Mouse (Mus musculus): ENCODE data around the gene Otp. TPM values are rescaled to one million over a fixed set of nuclear protein-coding genes. Genes with fewer than 3 reads are reported as not detected.

Otp gene
- polyA plus RNA-seq, 1 experiment from 2014 or later = 3.2 TPM

- ATAC-seq = no peak
- no peak overlapping the region for H3K9ac ChIP-seq (ENCODE audit: low read depth, low read length)
- H3K27ac ChIP-seq (ENCODE audit: low read length) = no peak overlapping the region
- WGBS = 58% methylated on average over 8 of the region's 8 CpGs
- H3K4me3 ChIP-seq (ENCODE audit: low read depth, low read length) = no peak overlapping the region
- H3K9me3 ChIP-seq (replicated peaks; ENCODE audit: control insufficient read depth, low read length, poor library complexity, severe bottlenecking) = no peaks in the 10 kb centered on the region
- no peak overlapping the region for H3K4me2 ChIP-seq (ENCODE audit: low read length)
- no peaks in the 10 kb centered on the region for H3K4me1 ChIP-seq (ENCODE audit: control insufficient read depth, insufficient read depth, low read length)
- H3K27me3 ChIP-seq (ENCODE audit: control insufficient read depth, insufficient read depth, low read depth, low read length) = peaks cover 46% of the 10 kb centered on the region
- H3K36me3 ChIP-seq (ENCODE audit: control insufficient read depth, insufficient read depth, low read length) = no peaks in the 10 kb centered on the region
These were observed 17.3 kb upstream of the Otp start for GRCm38 (mm10) chr13:94858016-94858575.

GRCm38 (mm10) chr13:94859256-94859655 is 16.1 kb upstream of the Otp start:
- Histone ChIP-seq H3K36me3 (ENCODE audit: control insufficient read depth, insufficient read depth, low read length) (no peaks in the 10 kb centered on the region), H3K4me3 (ENCODE audit: low read depth, low read length) (no peak overlapping the region), H3K27ac (ENCODE audit: low read length) (no peak overlapping the region), H3K27me3 (ENCODE audit: control insufficient read depth, insufficient read depth, low read depth, low read length) (peaks cover 54% of the 10 kb centered on the region), H3K9ac (ENCODE audit: low read depth, low read length) (no peak overlapping the region), H3K9me3 (replicated peaks; ENCODE audit: control insufficient read depth, low read length, poor library complexity, severe bottlenecking) (no peaks in the 10 kb centered on the region), H3K4me1 (ENCODE audit: control insufficient read depth, insufficient read depth, low read length) (no peaks in the 10 kb centered on the region), H3K4me2 (ENCODE audit: low read length) (no peak overlapping the region)
- no peak for ATAC-seq
- 84% methylated on average over 8 of the region's 8 CpGs for WGBS

- WGBS = 72% methylated on average over 5 of the region's 5 CpGs
- no peak for ATAC-seq
- H3K27me3 ChIP-seq (ENCODE audit: control insufficient read depth, insufficient read depth, low read depth, low read length) = peaks cover 79% of the 10 kb centered on the region
- H3K27ac ChIP-seq (ENCODE audit: low read length) = no peak overlapping the region
- H3K4me3 ChIP-seq (ENCODE audit: low read depth, low read length) = no peak overlapping the region
- H3K36me3 ChIP-seq (ENCODE audit: control insufficient read depth, insufficient read depth, low read length) = no peaks in the 10 kb centered on the region
- no peaks in the 10 kb centered on the region for H3K9me3 ChIP-seq (replicated peaks; ENCODE audit: control insufficient read depth, low read length, poor library complexity, severe bottlenecking)
- H3K4me1 ChIP-seq (ENCODE audit: control insufficient read depth, insufficient read depth, low read length) = no peaks in the 10 kb centered on the region
- no peak overlapping the region for H3K9ac ChIP-seq (ENCODE audit: low read depth, low read length)
- no peak overlapping the region for H3K4me2 ChIP-seq (ENCODE audit: low read length)
These were observed 12.7 kb upstream of the Otp start for GRCm38 (mm10) chr13:94862491-94863230.

GRCm38 (mm10) chr13:94866906-94867305 is 8.5 kb upstream of the Otp start:
- no peak overlapping the region for H3K27ac ChIP-seq (ENCODE audit: low read length)
- no peak for ATAC-seq
- 5% methylated on average over 2 of the region's 2 CpGs for WGBS
- H3K9me3 ChIP-seq (replicated peaks; ENCODE audit: control insufficient read depth, low read length, poor library complexity, severe bottlenecking) = no peaks in the 10 kb centered on the region
- H3K9ac ChIP-seq (ENCODE audit: low read depth, low read length) = no peak overlapping the region
- H3K4me1 ChIP-seq (ENCODE audit: control insufficient read depth, insufficient read depth, low read length) = peaks cover 2% of the 10 kb centered on the region; the same call in 1 of the 2 replicates
- no peaks in the 10 kb centered on the region for H3K36me3 ChIP-seq (ENCODE audit: control insufficient read depth, insufficient read depth, low read length)
- no peak overlapping the region for H3K4me2 ChIP-seq (ENCODE audit: low read length)
- peaks cover 72% of the 10 kb centered on the region for H3K27me3 ChIP-seq (ENCODE audit: control insufficient read depth, insufficient read depth, low read depth, low read length)
- H3K4me3 ChIP-seq (ENCODE audit: low read depth, low read length) = no peak overlapping the region

- no peak overlapping the region for H3K4me2 ChIP-seq (ENCODE audit: low read length)
- no peaks in the 10 kb centered on the region for H3K36me3 ChIP-seq (ENCODE audit: control insufficient read depth, insufficient read depth, low read length)
- H3K27ac ChIP-seq (ENCODE audit: low read length) = no peak overlapping the region
- peaks cover 63% of the 10 kb centered on the region for H3K27me3 ChIP-seq (ENCODE audit: control insufficient read depth, insufficient read depth, low read depth, low read length)
- no peak overlapping the region for H3K9ac ChIP-seq (ENCODE audit: low read depth, low read length)
- ATAC-seq = no peak
- H3K4me1 ChIP-seq (ENCODE audit: control insufficient read depth, insufficient read depth, low read length) = peaks cover 2% of the 10 kb centered on the region; the same call in 1 of the 2 replicates
- H3K9me3 ChIP-seq (replicated peaks; ENCODE audit: control insufficient read depth, low read length, poor library complexity, severe bottlenecking) = no peaks in the 10 kb centered on the region
- 32% methylated on average over 4 of the region's 4 CpGs for WGBS
- no peak overlapping the region for H3K4me3 ChIP-seq (ENCODE audit: low read depth, low read length)
These were observed 7.6 kb upstream of the Otp start for GRCm38 (mm10) chr13:94867772-94868171.

- Histone ChIP-seq H3K27me3 (ENCODE audit: control insufficient read depth, insufficient read depth, low read depth, low read length) (peaks cover 61% of the 10 kb centered on the region), H3K4me1 (ENCODE audit: control insufficient read depth, insufficient read depth, low read length) (peaks cover 2% of the 10 kb centered on the region; the same call in 1 of the 2 replicates), H3K9ac (ENCODE audit: low read depth, low read length) (no peak overlapping the region), H3K4me3 (ENCODE audit: low read depth, low read length) (peak overlapping the region; percentile 15; the same call in 1 of the 2 replicates), H3K36me3 (ENCODE audit: control insufficient read depth, insufficient read depth, low read length) (no peaks in the 10 kb centered on the region), H3K27ac (ENCODE audit: low read length) (no peak overlapping the region), H3K9me3 (replicated peaks; ENCODE audit: control insufficient read depth, low read length, poor library complexity, severe bottlenecking) (no peaks in the 10 kb centered on the region), H3K4me2 (ENCODE audit: low read length) (peak overlapping the region; percentile 36)
- peak; percentile 75 for ATAC-seq
- WGBS = under 1% methylated on average over 27 of the region's 35 CpGs
These were observed 6.9 kb upstream of the Otp start for GRCm38 (mm10) chr13:94868478-94868950.

- H3K4me3 ChIP-seq (ENCODE audit: low read depth, low read length) = no peak overlapping the region
- H3K4me2 ChIP-seq (ENCODE audit: low read length) = no peak overlapping the region; the same call in 1 of the 2 replicates
- ATAC-seq = no peak
These were observed 5.9 kb upstream of the Otp start for GRCm38 (mm10) chr13:94869541-94869940.

GRCm38 (mm10) chr13:94870071-94870460 is 5.3 kb upstream of the Otp start:
- peaks cover 52% of the 10 kb centered on the region for H3K27me3 ChIP-seq (ENCODE audit: control insufficient read depth, insufficient read depth, low read depth, low read length)
- H3K36me3 ChIP-seq (ENCODE audit: control insufficient read depth, insufficient read depth, low read length) = no peaks in the 10 kb centered on the region
- H3K4me3 ChIP-seq (ENCODE audit: low read depth, low read length) = no peak overlapping the region
- H3K4me1 ChIP-seq (ENCODE audit: control insufficient read depth, insufficient read depth, low read length) = peaks cover 2% of the 10 kb centered on the region; the same call in 1 of the 2 replicates
- no peaks in the 10 kb centered on the region for H3K9me3 ChIP-seq (replicated peaks; ENCODE audit: control insufficient read depth, low read length, poor library complexity, severe bottlenecking)
- WGBS = 3% methylated on average over 9 of the region's 9 CpGs
- no peak overlapping the region for H3K4me2 ChIP-seq (ENCODE audit: low read length)
- no peak overlapping the region for H3K27ac ChIP-seq (ENCODE audit: low read length)
- no peak overlapping the region for H3K9ac ChIP-seq (ENCODE audit: low read depth, low read length)
- no peak for ATAC-seq

More at GRCm38 (mm10) chr13:94869541-94869940, 5.9 kb upstream of the Otp start:
- WGBS = 3% methylated on average over 8 of the region's 8 CpGs
- no peak overlapping the region for H3K9ac ChIP-seq (ENCODE audit: low read depth, low read length)
- peaks cover 2% of the 10 kb centered on the region; the same call in 1 of the 2 replicates for H3K4me1 ChIP-seq (ENCODE audit: control insufficient read depth, insufficient read depth, low read length)
- H3K27me3 ChIP-seq (ENCODE audit: control insufficient read depth, insufficient read depth, low read depth, low read length) = peaks cover 52% of the 10 kb centered on the region
- H3K27ac ChIP-seq (ENCODE audit: low read length) = no peak overlapping the region
- no peaks in the 10 kb centered on the region for H3K9me3 ChIP-seq (replicated peaks; ENCODE audit: control insufficient read depth, low read length, poor library complexity, severe bottlenecking)
- H3K36me3 ChIP-seq (ENCODE audit: control insufficient read depth, insufficient read depth, low read length) = no peaks in the 10 kb centered on the region

Data from midbrain, embryonic 16.5 days (tissue).